ENCODE assay signal across 16 mouse cellular contexts in the genomic region with DNA sequence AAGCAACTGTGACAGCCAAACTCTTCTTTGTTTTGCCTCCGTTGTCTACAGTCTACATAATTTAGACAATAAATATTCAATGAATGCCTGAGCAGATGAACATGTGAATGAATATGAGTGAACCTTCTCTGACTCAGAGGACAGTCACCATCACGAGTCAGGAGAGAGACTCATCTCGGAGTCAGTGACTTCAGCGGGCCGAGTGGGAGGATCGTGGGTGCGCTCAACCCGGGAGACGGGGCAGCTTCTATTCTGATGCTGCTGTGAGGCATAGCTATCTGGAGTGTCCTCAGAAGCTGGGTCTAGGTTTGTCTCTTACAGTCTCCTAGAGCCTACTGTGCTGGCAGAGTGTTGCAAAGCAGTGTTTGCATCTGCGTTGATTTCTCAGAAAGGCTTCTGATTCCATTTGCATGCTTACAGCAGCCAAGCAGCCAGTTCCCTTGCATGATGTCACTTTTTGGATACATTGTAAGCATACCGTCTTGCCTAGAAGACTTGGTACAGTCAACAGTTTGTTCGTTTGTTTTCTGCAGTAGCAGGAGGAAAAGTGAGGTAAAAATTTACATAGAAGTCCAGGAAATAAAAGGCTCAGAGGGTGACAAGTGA. TPM values are rescaled to one million over a fixed set of nuclear protein-coding genes. Genes with fewer than 3 reads are reported as not detected.
DNase-seq lines count a peak whose midpoint lies in the region; ATAC-seq lines count a peak whose summit lies in the region.
"Had no signal": no experiment of that assay in that cellular context is flagged by ENCODE, and none has a peak within 500 bp of the region (broad histone marks: within the 10 kb centered on the region; RNA-seq: fewer than 3 reads in every experiment).

No protein-coding gene starts in this region.

- 0 out of 2 replicates have a peak, but pooled peaks have one; percentile 35 for ATAC-seq in forebrain, embryonic 15.5 days (replicated peaks)
- peak; percentile 81 for ATAC-seq in forebrain, embryonic 16.5 days
- ATAC-seq: CD4-positive, CD25-positive, alpha-beta regulatory T cell, adult 4 months; hindbrain, postnatal 0 days had no signal

- DNase-seq in forebrain, embryonic 10.5 days (ENCODE audit: extremely low spot score, low spot score): no peak
- peak; percentile 64 to 71 for DNase-seq in layer of hippocampus, postnatal 36 days
- DNase-seq in right cerebral cortex, postnatal 36 days (ENCODE audit: low spot score in 2 of 2): peak; percentile 83 to 90
- no peak for DNase-seq in kidney, postnatal 4 days
- DNase-seq in embryo, embryonic 11 days: no peak
- no peak for DNase-seq in retina, embryonic 14.5 days (ENCODE audit: low spot score)
- DNase-seq: cerebellum, adult 8-10 months; heart, adult 11 months; kidney, postnatal 14 days had no signal

- H3K4me1 ChIP-seq in forebrain, embryonic 15.5 days: no peaks in the 10 kb centered on the region
- H3K4me1 ChIP-seq in forebrain, embryonic 10.5 days: no peaks in the 10 kb centered on the region
- no peaks in the 10 kb centered on the region for H3K4me1 ChIP-seq in forebrain, embryonic 16.5 days (replicated peaks; ENCODE audit: control insufficient read depth, insufficient read depth, low read length)
- H3K4me1 ChIP-seq: embryonic facial prominence, embryonic 15.5 days; neural tube, embryonic 15.5 days had no signal

- H3K4me2 ChIP-seq in forebrain, embryonic 15.5 days (replicated peaks): no peak overlapping the region
- no peak overlapping the region for H3K4me2 ChIP-seq in forebrain, embryonic 16.5 days (ENCODE audit: low read length)
- H3K4me2 ChIP-seq: embryonic facial prominence, embryonic 15.5 days; liver, embryonic 15.5 days; neural tube, embryonic 15.5 days had no signal

- no peak overlapping the region for H3K4me3 ChIP-seq in forebrain, embryonic 15.5 days
- no peak overlapping the region for H3K4me3 ChIP-seq in forebrain, embryonic 10.5 days
- H3K4me3 ChIP-seq in forebrain, embryonic 16.5 days (replicated peaks; ENCODE audit: low read length): no peak overlapping the region
- H3K4me3 ChIP-seq: embryonic facial prominence, embryonic 15.5 days; liver, embryonic 15.5 days; neural tube, embryonic 15.5 days had no signal

- no peaks in the 10 kb centered on the region for H3K36me3 ChIP-seq in forebrain, embryonic 15.5 days
- no peaks in the 10 kb centered on the region for H3K36me3 ChIP-seq in forebrain, embryonic 10.5 days (replicated peaks)
- no peaks in the 10 kb centered on the region for H3K36me3 ChIP-seq in forebrain, embryonic 16.5 days (ENCODE audit: control insufficient read depth, insufficient read depth)
- H3K36me3 ChIP-seq: embryonic facial prominence, embryonic 15.5 days; liver, embryonic 15.5 days; neural tube, embryonic 15.5 days had no signal

- no peak overlapping the region for H3K9ac ChIP-seq in forebrain, embryonic 15.5 days (replicated peaks)
- H3K9ac ChIP-seq in forebrain, embryonic 16.5 days (replicated peaks; ENCODE audit: low read depth, low read length): no peak overlapping the region
- H3K9ac ChIP-seq: embryonic facial prominence, embryonic 15.5 days; liver, embryonic 15.5 days; neural tube, embryonic 15.5 days had no signal

- no peak overlapping the region for H3K27ac ChIP-seq in forebrain, embryonic 15.5 days (replicated peaks)
- no peak overlapping the region for H3K27ac ChIP-seq in forebrain, embryonic 10.5 days
- H3K27ac ChIP-seq in forebrain, embryonic 16.5 days (ENCODE audit: low read length): no peak overlapping the region
- H3K27ac ChIP-seq: embryonic facial prominence, embryonic 15.5 days; hindbrain, postnatal 0 days; liver, embryonic 15.5 days; neural tube, embryonic 15.5 days had no signal

- 87% methylated on average over 12 of the region's 12 CpGs for WGBS in forebrain, embryonic 15.5 days
- 94% methylated on average over 12 of the region's 12 CpGs for WGBS in forebrain, embryonic 10.5 days
- 83% methylated on average over 12 of the region's 12 CpGs for WGBS in forebrain, embryonic 16.5 days

- H3K27me3 ChIP-seq in forebrain, embryonic 15.5 days: no peaks in the 10 kb centered on the region
- H3K27me3 ChIP-seq in forebrain, embryonic 10.5 days (ENCODE audit: poor library complexity, severe bottlenecking): no peaks in the 10 kb centered on the region
- H3K27me3 ChIP-seq in forebrain, embryonic 16.5 days (replicated peaks; ENCODE audit: control insufficient read depth, insufficient read depth, low read length): no peaks in the 10 kb centered on the region
- H3K27me3 ChIP-seq: embryonic facial prominence, embryonic 15.5 days; liver, embryonic 15.5 days; neural tube, embryonic 15.5 days had no signal

- H3K9me3 ChIP-seq in forebrain, embryonic 15.5 days: no peaks in the 10 kb centered on the region
- H3K9me3 ChIP-seq in forebrain, embryonic 10.5 days: no peaks in the 10 kb centered on the region
- H3K9me3 ChIP-seq in forebrain, embryonic 16.5 days (ENCODE audit: control insufficient read depth, low read length): no peaks in the 10 kb centered on the region
- H3K9me3 ChIP-seq: embryonic facial prominence, embryonic 15.5 days; liver, embryonic 15.5 days; neural tube, embryonic 15.5 days had no signal

RNA-seq across cellular contexts. Expression of gene Dip2c, which starts 36.6 kb away (rescaled TPM):
- 12.5 and 13.0 TPM in 2 replicates for polyA plus RNA-seq in forebrain, embryonic 15.5 days (2015; fragmentation: Nextera tagmentation; extraction: Ambion mirVana)
- polyA plus RNA-seq in forebrain, embryonic 10.5 days (2016; fragmentation: Nextera tagmentation; extraction: Ambion mirVana): 3.9 and 4.5 TPM in 2 replicates
- polyA plus RNA-seq in forebrain, embryonic 16.5 days (2015; fragmentation: Nextera tagmentation; extraction: Ambion mirVana): 12.3 and 12.8 TPM in 2 replicates
- 10 to 100 TPM; 65.8 to 70.8 TPM for total RNA-seq in layer of hippocampus, postnatal 36 days (2021)

Comparison
In these comparisons a context has a peak if more than half of its experiments do, and no peak if none do; other contexts are left out.
1. DNase-seq: peak in layer of hippocampus, postnatal 36 days (2 of 2) and right cerebral cortex, postnatal 36 days (2 of 2); none in forebrain, embryonic 10.5 days (single experiment), kidney, postnatal 4 days (0 of 2), embryo, embryonic 11 days (single experiment) and retina, embryonic 14.5 days (single experiment).